Mouse (Mus musculus) embryo, embryonic 10 days (tissue): Measurements from ENCODE around the gene Timp1.

ENCODE experiments used
- DNase-seq: peaks from one replicate; pipeline ENCODE4 v3.0.0-alpha.2; 2015; ENCODE audit warnings: low spot score

Timp1 gene

DNA sequence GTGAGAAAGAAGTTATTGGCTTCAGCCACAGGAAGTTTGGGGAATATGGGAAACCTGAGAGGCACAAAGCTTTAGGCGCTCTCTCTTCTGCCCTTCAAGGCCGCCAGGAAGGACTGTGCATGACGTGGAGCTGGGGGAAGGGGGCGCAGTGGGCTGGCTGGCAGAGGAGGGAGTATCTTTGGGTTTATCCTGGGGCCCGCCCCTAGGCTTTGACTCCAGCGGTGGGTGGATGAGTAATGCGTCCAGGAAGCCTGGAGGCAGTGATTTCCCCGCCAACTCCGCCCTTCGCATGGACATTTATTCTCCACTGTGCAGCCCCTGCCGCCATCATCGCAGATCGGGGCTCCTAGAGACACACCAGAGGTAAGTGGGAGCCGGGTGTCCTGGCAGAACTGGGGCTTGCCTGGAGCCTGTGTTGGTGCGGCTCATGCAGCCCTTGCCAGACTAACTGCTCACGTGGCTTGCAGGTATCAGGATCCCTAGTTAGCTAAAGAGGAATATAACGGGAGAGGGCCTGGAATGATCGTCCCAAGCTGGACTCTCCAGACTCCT lies at the start of gene Timp1:
Gene Timp1 (plus strand): TSS at position 205 of the 552 bp plus-strand sequence.
- peak; percentile 66 for DNase-seq

DNA sequence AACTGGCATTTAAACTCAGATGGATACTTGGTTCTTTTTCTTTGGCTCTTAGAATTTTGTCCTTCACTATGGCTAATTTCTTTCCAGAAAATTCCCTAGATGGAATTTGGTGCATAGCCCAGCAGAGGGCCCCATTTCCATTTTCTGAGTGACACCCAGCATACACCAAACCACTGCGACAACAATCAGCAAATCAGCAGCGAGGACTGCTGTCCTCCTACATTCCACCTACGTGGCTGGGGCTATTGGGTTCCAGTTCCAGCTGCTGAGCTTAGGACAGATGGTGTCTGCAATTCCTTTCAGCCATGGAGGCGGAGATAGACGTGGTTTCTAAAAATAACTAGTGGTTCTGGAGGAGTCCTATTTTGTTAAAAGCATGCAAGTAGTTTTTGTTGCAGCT lies 41.0 kb upstream of the Timp1 start:
- DNase-seq = peak; percentile 47

DNA sequence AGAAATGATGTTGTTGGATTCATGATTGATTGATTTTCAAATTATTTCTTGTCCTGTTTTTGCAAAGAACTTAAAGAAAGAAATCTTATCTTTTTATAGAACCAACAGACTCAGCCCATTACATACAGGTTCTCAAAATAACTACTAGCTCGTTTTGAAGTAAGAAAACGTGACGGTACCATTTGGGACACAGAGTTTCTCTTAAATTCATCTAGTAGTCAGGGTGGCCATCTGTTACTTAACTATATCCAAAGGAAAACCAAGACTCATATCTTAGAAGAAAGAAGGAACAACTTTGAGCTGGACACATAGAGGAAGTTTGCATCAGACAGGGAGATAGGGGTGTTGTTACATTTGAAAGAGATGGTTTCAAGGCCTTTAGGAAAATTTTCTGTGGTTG lies 22.7 kb upstream of the Timp1 start:
- no peak for DNase-seq

DNA sequence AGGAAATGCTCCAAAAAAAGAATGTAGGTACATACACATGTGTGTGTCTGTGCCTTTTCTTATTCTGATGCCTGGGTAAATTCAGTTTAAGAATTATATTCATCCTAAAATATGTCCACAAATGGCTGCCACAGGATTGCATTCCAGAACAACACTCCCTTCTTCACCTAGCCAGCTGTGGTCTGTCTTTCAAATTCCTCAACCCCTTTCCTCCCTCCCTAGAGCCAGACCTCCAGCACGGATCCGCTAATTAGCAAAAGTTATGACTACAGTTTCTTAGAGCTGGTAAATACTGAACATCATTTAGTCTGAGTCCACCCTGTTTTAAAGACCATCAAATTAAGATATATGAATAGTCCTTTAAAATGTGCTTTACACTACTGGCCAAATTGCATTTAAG lies 22.1 kb upstream of the Timp1 start:
- DNase-seq = no peak

DNA sequence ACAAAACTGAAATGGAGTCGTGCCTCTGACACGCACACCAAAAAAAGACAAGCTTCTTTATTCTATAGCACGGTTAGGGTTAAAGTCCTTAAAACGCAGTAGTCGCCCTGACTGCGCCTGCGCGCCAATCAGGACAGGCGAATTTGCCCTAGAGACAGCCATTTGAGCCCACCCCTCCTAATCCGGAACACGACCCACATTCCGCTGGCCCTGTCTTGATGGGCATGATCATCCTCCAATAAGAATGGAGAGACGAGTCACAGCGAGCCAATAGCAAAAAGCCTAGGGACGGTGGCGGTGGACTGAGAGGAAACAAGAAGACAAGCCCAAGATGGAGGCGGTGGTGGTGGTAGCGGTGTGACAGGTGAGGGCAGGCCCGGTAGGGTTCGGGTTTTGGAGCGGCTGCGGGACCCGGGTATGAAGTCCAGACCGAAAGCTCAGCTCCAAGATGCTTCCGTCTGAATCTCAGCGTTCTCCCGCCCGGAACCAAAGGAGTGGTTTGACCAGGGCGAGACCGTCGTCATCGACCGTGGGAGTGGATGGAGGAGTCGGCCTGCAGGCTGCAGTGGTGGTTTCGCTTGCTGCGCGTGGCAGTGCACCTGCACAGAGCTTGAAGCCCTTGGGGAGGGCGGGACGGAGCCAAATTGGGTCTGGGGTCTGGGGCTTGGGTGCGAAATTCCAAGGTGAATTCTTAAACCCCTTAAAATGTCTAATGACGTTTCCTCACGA lies 21.5 kb upstream of the Timp1 start:
- peak; percentile 95 for DNase-seq

DNA sequence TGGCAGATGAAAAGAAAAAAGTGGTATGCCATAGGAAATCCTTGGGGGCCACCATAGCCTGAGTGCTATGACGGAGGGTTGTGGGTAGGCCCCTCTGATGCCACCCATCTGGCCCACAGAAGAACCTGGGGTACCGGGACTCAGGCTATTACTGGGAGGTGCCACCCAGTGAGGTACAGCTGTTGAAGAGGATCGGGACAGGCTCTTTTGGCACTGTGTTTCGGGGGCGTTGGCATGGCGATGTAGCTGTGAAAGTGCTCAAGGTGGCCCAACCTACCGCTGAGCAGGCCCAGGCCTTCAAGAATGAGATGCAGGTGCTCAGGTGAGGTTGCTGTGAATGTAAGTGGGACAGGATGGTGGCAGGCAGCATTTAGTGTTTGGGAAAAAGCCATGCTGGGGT lies 16.2 kb upstream of the Timp1 start:
- no peak for DNase-seq

DNA sequence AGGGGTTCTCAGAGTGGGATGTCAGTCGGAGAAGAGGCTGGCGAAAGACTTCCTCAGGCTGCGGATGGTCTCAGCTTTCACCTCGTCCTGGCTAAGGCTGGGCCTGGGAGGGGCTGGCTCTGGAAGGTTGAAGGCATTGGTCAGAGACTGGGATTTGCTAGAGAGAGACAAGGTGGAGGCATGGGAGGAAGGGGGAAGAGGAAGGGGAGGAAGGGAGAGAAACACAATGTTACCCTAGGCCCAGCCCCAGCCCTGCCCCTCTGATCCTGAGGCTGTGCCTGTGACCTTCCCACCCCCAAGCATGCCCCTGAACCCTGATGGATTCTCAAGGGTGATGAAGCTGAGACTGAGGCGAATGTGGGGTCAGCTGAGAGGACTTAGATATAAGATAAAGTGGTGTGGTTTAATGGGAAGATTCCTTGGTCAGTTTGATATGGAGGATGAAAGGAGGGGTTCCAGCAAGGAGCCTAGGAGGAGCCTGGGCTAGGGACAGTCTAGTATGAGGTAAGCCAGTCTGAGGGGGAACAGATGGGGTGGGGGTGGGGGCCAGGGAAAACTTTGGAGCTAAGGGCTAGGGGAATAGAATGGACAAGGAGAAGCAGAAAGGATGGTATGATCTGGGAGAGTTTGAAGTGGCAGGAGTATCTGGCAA lies 8.4 kb upstream of the Timp1 start:
- peak; percentile 8 for DNase-seq

DNA sequence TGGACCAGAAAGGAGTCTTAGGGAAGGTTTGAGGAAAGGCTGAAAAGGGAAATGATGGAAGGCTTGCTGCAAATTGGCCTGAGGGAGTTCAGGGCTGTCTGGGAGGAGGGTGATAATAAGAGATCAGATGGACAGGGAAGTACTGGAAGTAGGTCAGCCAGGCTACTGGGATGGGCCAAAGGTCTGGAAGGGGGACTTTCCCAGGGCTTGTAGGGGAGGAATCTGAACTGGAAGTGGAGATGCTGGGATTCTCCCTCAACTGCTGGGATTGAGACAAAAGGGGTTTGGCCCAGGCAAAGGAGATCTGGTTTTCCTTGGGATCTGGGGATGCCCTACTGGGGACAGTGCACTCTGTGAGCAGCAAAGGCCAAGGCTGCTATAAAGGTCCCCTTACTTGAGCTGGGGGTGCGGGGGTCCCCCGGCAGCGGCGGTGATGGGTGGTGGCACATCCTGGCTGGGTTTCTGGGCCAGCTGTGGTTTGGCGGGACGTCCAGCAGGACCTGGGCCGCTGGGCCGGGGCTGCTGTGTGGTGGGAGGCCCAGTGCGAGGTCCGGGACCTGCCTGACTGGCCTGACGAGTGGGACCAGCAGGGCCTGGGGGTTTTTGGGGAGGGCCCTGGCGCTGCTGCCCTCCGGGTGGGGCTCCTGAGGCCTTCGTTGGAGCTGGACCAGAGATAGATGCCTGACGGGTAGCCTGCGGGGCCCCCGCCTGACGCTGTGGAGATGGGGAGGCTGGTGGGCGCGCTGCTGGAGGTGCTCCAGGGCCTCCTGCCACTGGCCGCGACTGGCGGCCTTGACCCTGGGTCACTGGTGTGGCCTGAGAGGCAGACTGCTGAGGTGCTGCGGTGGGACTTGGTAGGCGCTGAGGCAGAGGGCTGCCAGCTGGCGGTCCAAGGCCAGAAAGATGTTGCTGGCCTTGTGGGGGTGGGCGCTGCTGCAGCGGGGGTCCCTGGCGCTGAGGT lies 7.6 kb upstream of the Timp1 start:
- no peak for DNase-seq

DNA sequence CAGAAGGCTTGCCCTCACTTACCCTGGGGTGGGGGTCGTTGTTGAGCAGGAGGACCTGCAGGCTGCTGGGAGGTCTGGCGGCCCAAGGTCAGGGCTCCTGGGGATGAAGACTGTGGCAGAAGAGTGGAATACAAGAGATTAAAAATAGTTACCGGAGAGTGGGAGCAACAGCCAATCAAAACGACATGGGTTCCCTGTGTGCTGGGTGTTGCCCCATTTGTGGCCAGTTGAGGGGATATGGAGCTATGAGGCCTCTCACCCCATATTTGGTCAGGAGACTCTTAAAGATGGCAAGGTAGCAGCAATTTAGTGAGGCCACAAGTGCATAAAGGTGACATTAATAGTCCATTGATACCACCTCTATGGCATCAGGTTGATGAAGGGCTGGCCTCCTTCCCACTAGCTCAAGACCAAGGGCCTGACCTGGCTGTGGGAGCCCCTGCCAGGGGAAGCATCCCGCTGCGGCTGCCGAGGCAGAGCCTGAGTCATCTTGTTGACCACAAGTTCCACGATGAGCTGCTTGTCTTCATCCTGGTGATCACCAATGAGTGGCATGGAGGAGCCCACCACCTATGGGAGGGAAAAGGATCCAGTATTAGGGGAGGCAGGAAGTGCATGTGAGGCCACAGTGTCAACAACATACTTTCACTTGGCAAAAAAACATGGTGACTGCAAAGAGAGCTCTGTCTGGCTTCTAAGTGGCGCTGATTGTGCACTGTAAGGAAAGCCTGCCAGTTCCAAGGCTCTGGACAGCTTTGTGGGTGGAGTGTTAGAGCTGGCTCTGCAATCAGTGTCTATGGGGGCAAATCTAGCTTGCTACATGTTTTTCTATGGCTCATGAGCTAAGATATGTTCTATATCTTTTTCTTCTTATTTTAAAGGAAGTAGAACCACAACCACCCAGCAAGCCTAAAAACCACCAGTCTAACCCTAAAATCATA lies 6.5 kb upstream of the Timp1 start:
- no peak for DNase-seq

DNA sequence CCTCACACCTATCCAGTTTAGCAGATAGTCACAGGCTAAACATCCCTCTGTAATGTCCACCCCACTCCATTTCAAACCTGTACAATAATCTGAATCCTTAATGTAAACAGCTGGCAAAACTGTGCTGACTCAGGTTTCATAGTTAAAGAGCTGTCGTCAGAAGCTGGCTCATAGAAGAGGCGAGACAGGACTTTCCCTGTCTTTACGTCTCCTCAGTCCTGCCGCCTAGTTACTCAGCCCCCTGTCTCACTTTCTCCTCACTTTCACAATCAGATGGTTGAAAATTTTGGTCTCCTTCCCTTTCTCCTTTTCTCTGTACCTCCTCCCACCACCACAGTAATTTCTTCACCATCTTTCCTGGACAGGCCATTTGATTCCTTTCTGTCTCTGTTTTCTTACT lies 1.9 kb upstream of the Timp1 start:
- DNase-seq = no peak

DNA sequence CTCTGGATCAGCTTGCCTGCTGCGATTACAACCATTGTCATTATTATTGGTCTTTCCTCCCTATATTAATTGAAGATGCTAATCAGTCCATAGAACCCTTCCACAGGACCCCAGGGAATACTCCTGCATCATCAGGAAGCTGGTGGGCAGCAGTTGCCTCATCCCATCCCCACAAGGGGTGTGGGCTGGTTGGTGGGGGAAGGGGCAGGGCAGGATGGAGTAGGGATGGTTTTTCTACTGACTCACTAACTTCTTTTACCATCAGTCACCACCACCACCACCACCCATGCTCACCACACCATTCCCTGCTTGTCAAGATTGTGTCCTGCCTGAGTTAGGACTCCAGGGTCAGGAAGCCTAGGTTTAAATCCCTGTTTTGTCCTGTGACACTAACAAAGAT lies 763 bp upstream of the Timp1 start:
- no peak for DNase-seq

DNA sequence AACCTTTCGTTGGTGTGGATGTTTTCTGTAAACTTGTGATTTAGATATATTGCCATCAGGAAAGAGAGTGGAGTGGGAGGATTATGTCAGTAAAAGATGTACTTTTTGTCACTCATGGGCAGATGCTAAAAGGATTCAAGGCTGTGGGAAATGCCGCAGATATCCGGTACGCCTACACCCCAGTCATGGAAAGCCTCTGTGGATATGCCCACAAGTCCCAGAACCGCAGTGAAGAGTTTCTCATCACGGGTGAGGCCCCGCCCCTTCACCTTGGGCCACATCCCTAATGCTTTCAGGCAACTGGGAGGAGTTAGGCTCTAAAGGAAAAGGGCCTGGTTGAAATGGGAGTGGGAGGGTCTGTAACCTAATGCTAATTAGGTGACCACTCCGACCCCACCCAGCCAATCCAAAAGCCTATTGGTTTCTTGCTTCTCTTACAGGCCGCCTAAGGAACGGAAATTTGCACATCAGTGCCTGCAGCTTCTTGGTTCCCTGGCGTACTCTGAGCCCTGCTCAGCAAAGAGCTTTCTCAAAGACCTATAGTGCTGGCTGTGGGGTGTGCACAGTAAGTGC lies 3.0 kb downstream of the Timp1 start:
- DNase-seq = peak; percentile 57

DNA sequence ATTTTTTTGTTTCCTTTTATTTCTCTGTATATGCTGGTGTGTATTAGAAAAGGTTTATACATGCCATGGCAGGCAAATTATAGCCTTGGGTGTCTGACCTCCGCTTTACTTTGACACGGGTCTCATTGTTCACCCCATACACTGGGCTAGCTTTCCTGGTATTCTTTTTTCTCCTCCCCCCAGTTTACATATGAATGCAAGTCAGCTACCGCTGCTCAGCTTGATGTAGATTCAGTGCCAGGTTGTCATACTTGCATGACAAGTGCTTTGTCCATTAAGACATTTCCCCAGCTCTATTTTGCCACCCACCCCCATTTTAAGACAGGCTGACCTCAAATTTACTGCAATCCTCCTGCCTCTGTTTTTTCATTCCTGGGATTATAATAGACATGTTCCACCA lies 5.3 kb downstream of the Timp1 start:
- DNase-seq = no peak

DNA sequence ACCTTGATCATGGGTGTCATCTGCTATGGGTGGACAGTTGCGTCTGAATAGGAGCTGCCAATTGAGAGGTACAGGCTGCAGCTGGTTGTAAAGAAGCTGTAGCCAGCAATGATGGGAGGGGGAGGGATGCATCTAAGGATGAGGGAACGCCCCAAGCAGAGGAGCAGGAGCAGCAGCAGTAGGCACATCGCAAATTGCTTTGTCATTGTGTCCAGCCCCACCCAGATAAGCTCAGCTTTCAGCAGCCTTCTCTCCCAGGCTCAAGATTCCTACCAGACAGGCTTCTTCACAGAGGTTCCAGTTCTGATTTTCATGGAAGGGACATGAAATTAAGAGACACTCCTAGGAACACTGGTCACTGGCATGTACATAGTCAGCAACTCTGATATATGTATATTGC lies 40.1 kb downstream of the Timp1 start:
- DNase-seq = no peak

DNA sequence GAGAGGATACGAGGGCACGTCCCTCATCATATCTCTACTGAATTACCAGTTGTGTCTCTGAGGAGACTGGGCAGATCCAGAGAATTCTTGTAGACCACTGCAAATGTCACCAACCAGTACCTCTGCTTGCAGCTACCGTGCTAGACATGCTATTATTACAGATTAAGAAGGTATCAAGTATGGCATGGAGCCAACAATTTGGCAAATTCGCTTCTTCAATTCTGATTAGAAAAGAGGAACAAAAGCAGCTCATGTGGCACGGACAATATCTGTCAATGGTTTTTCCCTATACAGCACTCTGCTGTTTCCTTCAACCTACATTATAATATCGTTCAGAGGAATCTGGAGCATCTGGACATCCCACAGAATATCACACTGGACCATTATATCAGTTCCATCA lies 43.8 kb downstream of the Timp1 start:
- no peak for DNase-seq

DNA sequence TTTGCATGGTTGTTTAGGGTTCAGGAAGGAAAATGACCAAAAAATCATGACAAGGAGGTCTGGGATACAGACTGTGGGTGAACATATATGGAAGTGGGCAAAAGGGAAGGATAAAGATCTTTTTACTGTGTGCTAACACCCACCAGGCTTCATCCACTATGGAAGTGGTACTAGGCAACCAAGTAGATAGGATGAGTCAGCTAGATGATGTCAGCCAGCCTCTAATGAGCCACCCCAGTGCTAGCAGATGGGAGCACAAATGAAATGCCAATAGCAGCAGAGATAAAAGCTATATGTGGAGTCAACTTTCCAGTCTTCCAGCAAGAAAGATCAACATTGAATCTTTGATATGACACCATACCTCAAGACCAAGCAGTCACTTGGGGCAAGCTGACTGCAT lies 45.1 kb downstream of the Timp1 start:
- DNase-seq = no peak

DNA sequence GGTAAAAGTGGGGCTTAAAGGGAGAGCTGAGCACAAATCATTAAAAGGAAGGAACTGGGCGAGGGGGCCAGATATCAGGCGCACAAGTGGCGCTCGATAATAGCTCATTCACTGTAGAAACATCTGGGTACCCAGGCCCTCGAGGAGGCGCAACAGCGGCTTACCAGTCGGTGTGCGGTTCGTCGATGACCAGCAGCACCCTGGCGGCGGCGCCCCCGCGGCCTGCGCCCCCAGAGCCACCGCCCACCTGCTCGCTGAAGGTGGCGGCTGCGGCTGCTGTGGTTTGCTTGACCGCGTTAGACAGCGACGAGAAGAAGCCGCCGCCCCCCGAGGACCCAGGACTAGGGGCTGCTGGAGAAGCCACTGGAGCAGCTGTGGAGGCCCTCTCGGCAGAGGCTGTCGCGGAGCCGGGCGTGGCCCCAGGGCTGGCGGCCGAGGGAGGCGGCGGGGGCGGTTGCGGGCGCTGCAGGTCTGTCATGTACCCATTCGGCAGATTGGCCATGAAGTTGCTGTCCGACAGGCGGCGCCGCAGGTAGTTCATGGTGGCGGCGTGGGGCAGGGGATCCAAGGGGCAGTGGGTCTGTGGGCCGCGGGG lies 50.4 kb downstream of the Timp1 start:
- DNase-seq = peak; percentile 4

DNA sequence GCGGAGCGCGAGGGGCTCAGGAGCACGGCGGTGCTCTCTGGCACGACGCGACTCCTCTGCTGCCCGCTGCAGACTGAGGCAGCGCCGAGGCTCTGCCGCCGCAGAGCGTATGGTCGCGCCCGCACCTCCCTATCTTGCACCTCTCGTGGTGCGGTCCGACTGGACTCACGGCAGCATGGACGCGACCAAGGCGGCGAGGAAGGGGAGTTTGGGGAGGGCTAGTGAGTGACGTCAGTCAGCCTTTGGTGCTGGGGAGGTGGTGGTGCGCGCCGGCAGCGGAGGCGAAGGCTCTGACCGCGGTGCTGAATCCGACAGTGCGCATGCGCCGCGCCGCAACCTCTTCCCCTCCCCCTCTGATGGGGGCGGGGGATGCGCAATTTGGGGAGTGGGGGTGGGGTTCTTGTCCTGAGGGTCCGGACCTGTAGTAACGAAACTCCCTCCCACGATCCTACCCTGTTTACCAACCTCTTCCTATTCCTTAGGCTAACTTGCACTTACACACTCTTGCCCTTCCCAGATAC lies 50.9 kb downstream of the Timp1 start, which contains the start of gene Syn1:
Gene Syn1 (minus strand): TSS at position 161 of the 521 bp plus-strand sequence.
- DNase-seq = peak; percentile 92

DNA sequence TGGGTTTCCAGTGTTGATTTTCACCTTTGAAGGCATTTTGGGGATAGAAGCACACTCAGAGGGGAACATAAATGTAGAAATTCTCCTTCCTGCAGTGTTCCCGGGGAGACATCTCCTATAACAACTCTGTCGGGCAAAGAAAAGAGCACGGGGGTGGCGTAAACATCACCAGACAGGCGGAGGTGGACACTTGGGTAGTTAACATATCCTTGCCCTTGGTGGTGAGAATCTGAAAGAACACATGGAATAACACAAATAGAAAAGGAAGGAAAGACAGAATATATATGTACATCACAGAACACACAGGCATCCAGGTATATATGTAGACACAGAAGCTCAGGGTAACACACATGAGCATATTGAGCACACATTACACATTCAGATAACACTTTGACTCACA lies 51.4 kb downstream of the Timp1 start:
- DNase-seq = no peak

DNA sequence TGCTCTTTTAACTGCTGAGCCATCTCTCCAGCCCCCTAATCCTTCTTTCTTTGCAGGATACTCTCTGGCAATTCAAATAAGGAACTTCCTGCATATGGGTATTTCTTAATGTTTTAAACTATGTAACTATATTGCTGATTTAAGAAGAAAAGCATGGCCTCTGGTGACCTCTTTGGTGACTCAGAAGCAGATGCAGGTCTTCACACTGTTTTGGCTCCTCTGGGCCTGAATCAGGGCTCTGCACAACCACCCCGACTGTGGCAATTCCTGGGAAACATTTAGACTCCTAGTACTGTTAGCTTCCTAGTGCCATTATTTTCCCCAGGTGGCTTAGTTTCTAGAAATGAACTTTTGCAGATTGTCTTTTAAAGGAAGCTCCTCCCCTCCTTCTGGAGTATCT lies 53.5 kb downstream of the Timp1 start:
- no peak for DNase-seq
